Mouse (Mus musculus) midbrain, embryonic 16.5 days (tissue): ENCODE data around the gene Rps24. TPM values are rescaled to one million over a fixed set of nuclear protein-coding genes. Genes with fewer than 3 reads are reported as not detected.

Source experiments
- ATAC-seq: fragments of 200-750 bp; cut with Nextera tagmentation; 2 replicates; pipeline ENCODE4 v1.8.0; 2017; ENCODE audit warnings: moderate TSS enrichment
- H3K27ac ChIP-seq: fragments of 300-500 bp; sonication (generic); 2 replicates; pipeline ENCODE4 v1.5.1; 2014; ENCODE audit warnings: mild to moderate bottlenecking, low read length, mixed read lengths
- H3K27me3 ChIP-seq: fragments of 300-500 bp; sonication (generic); 2 replicates; pipeline ENCODE4 v1.6.1; 2014; ENCODE audit warnings: low read depth, low read length, mixed read lengths; ENCODE audit not compliant: control insufficient read depth, insufficient read depth
- H3K36me3 ChIP-seq: fragments of 300-500 bp; sonication (generic); 2 replicates; pipeline ENCODE4 v1.6.1; 2014; ENCODE audit warnings: mild to moderate bottlenecking, low read length, moderate library complexity, mixed read lengths; ENCODE audit not compliant: control insufficient read depth, insufficient read depth
- H3K4me1 ChIP-seq: fragments of 300-500 bp; sonication (generic); 2 replicates; pipeline ENCODE4 v1.6.1; 2014; ENCODE audit warnings: mild to moderate bottlenecking, low read length, mixed read lengths; ENCODE audit not compliant: control insufficient read depth, insufficient read depth
- H3K4me2 ChIP-seq: fragments of 300-500 bp; sonication (generic); 2 replicates; pipeline ENCODE4 v1.6.1; 2014; ENCODE audit warnings: mild to moderate bottlenecking, low read length, mixed read lengths
- H3K4me3 ChIP-seq: fragments of 300-500 bp; sonication (generic); 2 replicates; pipeline ENCODE4 v1.5.1; 2014; ENCODE audit warnings: low read depth, mild to moderate bottlenecking, low read length, moderate library complexity, mixed read lengths
- H3K9ac ChIP-seq: fragments of 300-500 bp; sonication (generic); 2 replicates; pipeline ENCODE4 v1.6.1; 2014; ENCODE audit warnings: low read depth, low read length, mixed read lengths
- H3K9me3 ChIP-seq: fragments of 300-500 bp; sonication (generic); replicated peaks from 2 replicates; pipeline ENCODE4 v1.6.1; 2014; ENCODE audit warnings: mild to moderate bottlenecking, low read length, mixed read lengths; ENCODE audit not compliant: control insufficient read depth, poor library complexity, severe bottlenecking
- WGBS: fragments of 180-500 bp; shearing (Covaris S2); extraction: QIAGEN DNeasy Blood & Tissue Kit; methylation state at CpG from one replicate; pipeline ENCODE4 v1.1.7; 2014; 5-methylcytosine and 5-hydroxymethylcytosine counted together
- polyA plus RNA-seq: library from polyadenylated mRNA; unstranded; fragments of >200 nt; fragmentation: Nextera tagmentation; extraction: Ambion mirVana; gene quantifications from 2 replicates; pipeline ENCODE4 v1.2.1, GENCODE M21; 2015

Rps24 gene
- polyA plus RNA-seq, 1 experiment from 2014 or later: 498 TPM

DNA sequence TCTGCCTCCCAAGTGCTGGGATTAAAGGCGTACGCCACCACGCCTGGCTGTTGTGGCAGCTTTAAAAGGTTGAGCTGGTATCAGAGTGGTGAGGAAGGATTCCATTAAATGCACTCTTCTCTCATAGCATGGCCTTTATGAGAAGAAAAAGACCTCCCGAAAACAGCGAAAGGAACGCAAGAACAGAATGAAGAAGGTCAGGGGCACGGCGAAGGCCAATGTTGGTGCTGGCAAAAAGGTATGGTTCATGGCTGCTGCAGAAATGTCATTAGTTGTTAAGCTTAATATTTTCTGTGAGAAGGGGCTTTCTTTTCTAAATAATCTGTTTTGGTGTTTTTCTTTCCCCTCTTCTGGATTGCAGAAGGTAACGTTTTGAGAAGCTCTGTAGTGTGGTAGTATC, 6.3 kb downstream of the Rps24 start:
- Histone ChIP-seq H3K4me3 (no peak overlapping the region), H3K4me1 (peaks cover 33% of the 10 kb centered on the region), H3K9ac (no peak overlapping the region), H3K27me3 (no peaks in the 10 kb centered on the region), H3K9me3 (no peaks in the 10 kb centered on the region), H3K27ac (no peak overlapping the region), H3K4me2 (no peak overlapping the region), H3K36me3 (peaks cover 19% of the 10 kb centered on the region)
- WGBS: 83% methylated on average over 9 of the region's 9 CpGs
- no peak for ATAC-seq

DNA sequence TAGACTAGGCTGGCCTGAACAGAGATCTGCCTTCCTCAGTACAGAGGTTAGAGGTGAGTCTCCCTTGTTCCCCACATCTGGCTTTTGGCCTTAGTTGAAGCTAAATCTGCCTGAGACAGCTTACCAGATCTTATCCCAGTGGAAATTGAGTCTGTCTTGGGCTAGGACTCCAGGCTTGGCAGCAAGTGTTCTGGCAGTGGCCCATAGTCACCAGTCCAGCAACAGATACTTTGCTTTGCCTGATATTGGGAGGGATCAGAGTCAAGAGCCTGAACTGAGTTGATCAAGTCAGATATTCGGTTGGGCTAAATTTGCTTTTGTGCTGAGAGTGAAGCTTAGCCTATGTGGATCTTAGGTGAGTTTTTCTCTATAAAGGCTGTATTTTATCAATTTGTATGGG, 9.6 kb downstream of the Rps24 start:
- no peak for ATAC-seq
- Histone ChIP-seq H3K4me2 (no peak overlapping the region), H3K27me3 (no peaks in the 10 kb centered on the region), H3K4me1 (peaks cover 41% of the 10 kb centered on the region), H3K27ac (no peak overlapping the region), H3K4me3 (no peak overlapping the region), H3K9me3 (no peaks in the 10 kb centered on the region), H3K9ac (no peak overlapping the region), H3K36me3 (peaks cover 23% of the 10 kb centered on the region)
- WGBS: 83% methylated on average over 1 of the region's 1 CpGs

DNA sequence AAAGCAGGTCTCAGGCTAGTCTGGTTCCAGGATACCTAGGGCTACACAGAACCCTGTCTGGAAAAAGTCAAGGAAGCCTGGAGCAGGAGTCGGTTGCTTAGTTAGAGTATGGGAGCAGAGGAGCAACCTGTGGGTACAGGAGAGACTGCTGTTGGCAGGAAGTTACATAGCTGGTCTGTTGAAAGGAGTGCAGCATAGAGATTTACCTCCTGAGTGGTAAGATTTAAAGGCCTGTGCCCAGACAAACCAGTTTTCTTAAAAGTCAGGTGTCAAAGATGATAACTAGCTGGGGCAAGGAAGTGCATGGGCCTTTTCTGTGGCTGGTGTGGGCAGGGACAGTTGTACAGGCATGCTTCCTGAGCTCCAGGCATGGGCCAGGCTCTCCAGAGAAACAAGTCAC, 10.5 kb downstream of the Rps24 start:
- ATAC-seq: no peak
- H3K27me3 ChIP-seq: no peaks in the 10 kb centered on the region
- H3K9me3 ChIP-seq: no peaks in the 10 kb centered on the region
- no peak overlapping the region for H3K4me3 ChIP-seq
- no peak overlapping the region for H3K9ac ChIP-seq
- H3K4me1 ChIP-seq: peaks cover 32% of the 10 kb centered on the region
- H3K36me3 ChIP-seq: peaks cover 22% of the 10 kb centered on the region
- 89% methylated on average over 1 of the region's 1 CpGs for WGBS
- H3K4me2 ChIP-seq: no peak overlapping the region
- no peak overlapping the region for H3K27ac ChIP-seq

DNA sequence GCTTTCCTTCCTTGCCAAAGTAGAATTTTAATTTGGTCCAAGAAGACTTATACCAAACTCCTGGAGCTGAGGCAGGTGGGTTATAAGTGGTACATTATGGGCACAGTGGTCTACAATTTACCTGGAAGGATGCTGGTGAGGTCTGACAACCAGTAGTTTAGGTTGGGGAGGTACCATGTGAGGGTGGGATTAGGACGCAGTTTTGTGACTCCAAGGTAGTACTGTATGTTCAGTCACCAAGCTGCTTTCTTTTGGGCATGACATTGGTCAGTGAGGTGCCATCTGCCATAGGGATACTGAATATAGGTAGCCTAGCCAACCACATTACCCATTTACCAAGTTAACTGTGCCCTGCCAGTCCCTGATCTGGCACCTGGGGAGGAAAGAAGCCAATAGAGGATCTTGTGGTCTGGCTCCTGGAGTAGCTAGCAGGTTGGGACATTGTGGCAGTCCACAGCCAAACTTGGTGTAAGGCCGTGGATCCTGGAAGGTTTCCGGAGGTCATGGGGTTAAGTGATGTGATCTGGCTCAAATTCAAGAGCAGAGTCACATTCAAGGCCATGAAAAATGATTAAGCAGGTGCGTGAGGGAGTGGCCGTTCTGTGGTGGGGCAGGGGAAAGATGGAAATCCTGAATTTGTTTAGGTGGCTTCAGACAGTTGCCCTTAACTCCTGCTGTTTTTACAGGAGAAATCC, 11.8 kb downstream of the Rps24 start:
- Histone ChIP-seq H3K36me3 (peaks cover 21% of the 10 kb centered on the region), H3K27me3 (no peaks in the 10 kb centered on the region), H3K9me3 (no peaks in the 10 kb centered on the region), H3K4me1 (peaks cover 21% of the 10 kb centered on the region; the same call in 1 of the 2 replicates), H3K4me3 (no peak overlapping the region), H3K27ac (no peak overlapping the region), H3K4me2 (no peak overlapping the region), H3K9ac (no peak overlapping the region)
- ATAC-seq: no peak
- WGBS: 69% methylated on average over 5 of the region's 5 CpGs

DNA sequence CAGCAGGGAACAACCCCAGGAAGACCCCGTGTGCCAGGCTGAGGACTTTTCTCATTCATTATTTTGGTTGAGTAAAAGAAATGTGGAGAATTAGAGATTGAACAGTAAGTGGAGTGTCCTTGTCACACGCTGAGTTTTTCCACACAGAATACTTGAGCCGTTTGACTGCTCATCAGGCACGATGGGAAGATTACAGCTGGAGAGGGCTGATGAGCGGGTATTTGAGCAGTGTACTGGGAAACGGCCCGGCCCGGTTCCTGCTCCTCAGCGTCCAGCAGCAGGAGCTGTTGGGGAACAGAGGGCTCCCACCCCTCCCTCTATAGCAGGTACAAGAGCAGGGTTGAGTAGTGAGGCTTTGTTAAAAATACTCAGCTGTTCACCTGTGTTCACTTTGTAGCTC, 12.6 kb downstream of the Rps24 start:
- 24% methylated on average over 9 of the region's 9 CpGs for WGBS
- no peaks in the 10 kb centered on the region for H3K9me3 ChIP-seq
- 0 out of 2 replicates have a peak overlapping the region, but pooled peaks have one; percentile 83 for H3K27ac ChIP-seq
- H3K27me3 ChIP-seq: no peaks in the 10 kb centered on the region
- no peak overlapping the region for H3K4me3 ChIP-seq
- peaks cover 14% of the 10 kb centered on the region; the same call in 1 of the 2 replicates for H3K4me1 ChIP-seq
- peaks cover 21% of the 10 kb centered on the region for H3K36me3 ChIP-seq
- no peak overlapping the region for H3K4me2 ChIP-seq
- no peak for ATAC-seq
- no peak overlapping the region for H3K9ac ChIP-seq

DNA sequence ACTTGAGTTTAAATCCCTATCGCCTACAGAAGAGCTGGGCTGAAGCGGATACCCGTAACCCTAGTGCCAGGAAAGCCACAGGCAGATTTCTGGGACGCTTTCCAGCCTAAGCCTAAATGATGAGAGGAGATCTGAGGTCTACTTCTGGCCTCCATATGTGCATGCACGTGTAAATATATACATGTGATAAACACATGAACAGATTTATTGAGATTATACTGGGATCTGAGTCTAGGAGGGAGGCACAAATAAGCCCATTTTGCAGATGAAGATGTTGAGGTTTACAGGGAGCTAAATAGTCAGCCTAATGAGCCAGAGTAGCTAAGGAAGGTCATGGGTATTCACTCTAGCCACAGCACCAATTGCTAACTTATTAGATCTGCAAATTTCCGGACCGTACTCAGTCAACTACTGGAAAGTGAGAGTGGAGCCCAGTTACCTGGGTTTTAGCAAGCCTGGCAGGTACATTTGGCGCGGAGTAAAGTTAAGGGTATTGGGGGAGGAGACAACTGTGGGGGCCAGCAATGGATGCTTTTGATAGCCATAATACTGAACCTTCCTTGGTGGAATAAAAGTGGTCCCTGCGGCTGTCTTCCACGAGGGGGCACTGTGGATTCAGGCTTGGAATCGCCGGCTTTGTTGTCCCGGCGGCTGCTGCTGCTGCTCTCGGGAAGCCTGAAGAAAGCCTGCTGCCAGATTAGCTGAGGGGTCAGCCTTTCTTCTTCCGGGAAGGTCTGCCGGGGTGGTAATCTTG, 13.3 kb downstream of the Rps24 start:
- Histone ChIP-seq H3K4me3 (no peak overlapping the region), H3K27me3 (no peaks in the 10 kb centered on the region), H3K4me1 (peaks cover 11% of the 10 kb centered on the region; the same call in 1 of the 2 replicates), H3K27ac (peak overlapping the region; percentile 83), H3K4me2 (peak overlapping the region; percentile 29; the same call in 1 of the 2 replicates), H3K9ac (peak overlapping the region; percentile 51), H3K9me3 (no peaks in the 10 kb centered on the region), H3K36me3 (peaks cover 17% of the 10 kb centered on the region)
- WGBS: 15% methylated on average over 18 of the region's 18 CpGs
- peak; percentile 85 for ATAC-seq

DNA sequence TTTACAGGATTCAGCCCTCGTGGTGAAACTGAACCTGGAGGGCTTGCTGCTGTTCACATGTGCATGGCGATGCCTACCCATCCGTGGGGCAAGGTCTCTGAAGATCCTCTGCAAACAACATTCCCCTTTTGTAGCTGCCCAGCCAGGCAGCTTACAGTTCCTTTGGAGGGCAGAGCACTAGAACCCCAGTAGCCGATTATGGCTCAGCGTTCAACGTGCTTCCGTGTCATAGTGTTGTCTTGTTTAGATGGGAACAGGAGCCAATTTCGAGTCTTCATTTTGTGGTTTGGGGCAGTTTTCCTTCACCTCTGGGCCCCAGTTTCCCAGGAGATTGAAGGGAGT, 13.9 kb downstream of the Rps24 start:
- no peaks in the 10 kb centered on the region for H3K27me3 ChIP-seq
- peak overlapping the region; percentile 83 for H3K27ac ChIP-seq
- H3K4me3 ChIP-seq: no peak overlapping the region
- peak overlapping the region; percentile 51 for H3K9ac ChIP-seq
- peak; percentile 69; the same call in 1 of the 2 replicates for ATAC-seq
- H3K36me3 ChIP-seq: peaks cover 16% of the 10 kb centered on the region
- WGBS: 7% methylated on average over 8 of the region's 8 CpGs
- peaks cover 11% of the 10 kb centered on the region; the same call in 1 of the 2 replicates for H3K4me1 ChIP-seq
- H3K9me3 ChIP-seq: no peaks in the 10 kb centered on the region
- H3K4me2 ChIP-seq: peak overlapping the region; percentile 29; the same call in 1 of the 2 replicates

DNA sequence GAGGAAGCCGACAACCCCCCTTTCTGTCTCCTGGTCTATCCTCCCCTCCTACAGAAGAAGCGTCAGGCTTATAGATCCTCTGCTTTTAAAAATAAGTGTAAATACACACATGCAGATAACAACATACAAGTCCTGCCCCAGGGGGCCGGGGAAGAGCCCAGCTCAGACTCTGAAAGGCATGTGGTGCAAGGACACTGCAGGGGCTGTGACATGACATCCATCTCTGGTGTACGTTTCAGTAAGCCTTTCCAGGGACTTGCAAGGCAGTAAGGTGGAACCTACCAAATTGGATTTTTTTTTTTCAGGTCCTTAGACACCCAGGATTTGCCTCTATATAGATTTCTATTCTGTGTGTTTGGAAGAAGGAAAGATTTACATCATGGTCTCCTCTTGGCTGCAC, 14.3 kb downstream of the Rps24 start:
- Histone ChIP-seq H3K4me2 (no peak overlapping the region), H3K9me3 (no peaks in the 10 kb centered on the region), H3K27ac (peak overlapping the region; percentile 83), H3K27me3 (no peaks in the 10 kb centered on the region), H3K4me1 (peaks cover 11% of the 10 kb centered on the region; the same call in 1 of the 2 replicates), H3K9ac (peak overlapping the region; percentile 51; the same call in 1 of the 2 replicates), H3K36me3 (peaks cover 11% of the 10 kb centered on the region), H3K4me3 (no peak overlapping the region)
- ATAC-seq: peak; percentile 41; the same call in 1 of the 2 replicates
- WGBS: 20% methylated on average over 4 of the region's 4 CpGs
